Mouse (Mus musculus) megakaryocyte, adult 5-6 weeks (primary cell): ENCODE measurements around the gene B230307C23Rik. TPM values are rescaled to one million over a fixed set of nuclear protein-coding genes. Genes with fewer than 3 reads are reported as not detected.
"Not testable (repeated sequence)": the region's sequence is repeated elsewhere in the genome, so short reads cannot be mapped to it uniquely, and the experiment has no call there.

Experiments used
- ATAC-seq: 2 replicates; pipeline ENCODE4 v1.8.0; 2016; ENCODE audit warnings: mild to moderate bottlenecking, inconsistent platforms; ENCODE audit not compliant: poor library complexity, severe bottlenecking
- total RNA-seq, 2 experiments: library from RNA; stranded (forward) in 1 of 2; stranded (reverse) in 1 of 2; fragments of 153-499, 151-499 nt in 1 of 2; fragments of 221-1000, 200-1000 nt in 1 of 2; gene quantifications; 2 replicates each; pipeline versions ENCODE4 v1.2.3 to v1.2.4; 2015 to 2017

The B230307C23Rik gene
- total RNA-seq, 2 experiments from 2014 or later, result 18.9 to 26.6 TPM

- ATAC-seq, result no peak
Measured at GRCm38 (mm10) chr16:97995849-97996615, 1.1 kb upstream of the B230307C23Rik start.

GRCm38 (mm10) chr16:97997383-97997731 lies 242 bp downstream of the B230307C23Rik start:
- ATAC-seq, result not testable (repeated sequence)

- peak; percentile 82 for ATAC-seq
Measured at GRCm38 (mm10) chr16:98022081-98022480, 25.0 kb downstream of the B230307C23Rik start.

GRCm38 (mm10) chr16:98022657-98023345 lies 25.7 kb downstream of the B230307C23Rik start:
- peak; percentile 51; the same call in 1 of the 2 replicates for ATAC-seq

- not testable (repeated sequence) for ATAC-seq
Measured at GRCm38 (mm10) chr16:98026186-98026585, 29.1 kb downstream of the B230307C23Rik start.

- ATAC-seq, result not testable (repeated sequence)
Measured at GRCm38 (mm10) chr16:98034971-98035370, 37.9 kb downstream of the B230307C23Rik start.

- peak; percentile 91 for ATAC-seq
Measured at GRCm38 (mm10) chr16:98041676-98042075, 44.6 kb downstream of the B230307C23Rik start.

GRCm38 (mm10) chr16:98079382-98079781 lies 82.3 kb downstream of the B230307C23Rik start:
- ATAC-seq, result not testable (repeated sequence)

- ATAC-seq, result not testable (repeated sequence)
Measured at GRCm38 (mm10) chr16:98081140-98081539, 84.0 kb downstream of the B230307C23Rik start.

Other genes with a start within 250 kb of the B230307C23Rik start
- gene Ripk4, start 233.5 kb upstream of the B230307C23Rik start, total RNA-seq (2015), result not detected in 2 replicates
- 0.04 TPM in 1 of 2 replicates, not detected in the other for gene Ripk4, start 233.5 kb upstream of the B230307C23Rik start, total RNA-seq (2017)
- 7.2 and 7.9 TPM in 2 replicates for gene Prdm15, start 145.5 kb upstream of the B230307C23Rik start, total RNA-seq (2015)
- 4.3 and 6.1 TPM in 2 replicates for gene Prdm15, start 145.5 kb upstream of the B230307C23Rik start, total RNA-seq (2017)
- gene C2cd2, start 34.7 kb upstream of the B230307C23Rik start, total RNA-seq (2015), result 9.1 and 17.9 TPM in 2 replicates
- 12.2 and 15.9 TPM in 2 replicates for gene C2cd2, start 34.7 kb upstream of the B230307C23Rik start, total RNA-seq (2017)
- 5.3 and 12.1 TPM in 2 replicates for gene Zbtb21, start 34.7 kb upstream of the B230307C23Rik start, total RNA-seq (2015)
- 10.6 TPM in 2 replicates for gene Zbtb21, start 34.7 kb upstream of the B230307C23Rik start, total RNA-seq (2017)
- 12.4 and 12.8 TPM in 2 replicates for gene A630089N07Rik, start 85.1 kb downstream of the B230307C23Rik start, total RNA-seq (2015)
- gene A630089N07Rik, start 85.1 kb downstream of the B230307C23Rik start, total RNA-seq (2017), result 10.3 and 13.7 TPM in 2 replicates